Mouse (Mus musculus): Measurements from ENCODE around the gene Schip1. TPM values are rescaled to one million over a fixed set of nuclear protein-coding genes. Genes with fewer than 3 reads are reported as not detected.

Schip1 gene
- polyA plus RNA-seq, 1 experiment, result 5.0 TPM

DNA sequence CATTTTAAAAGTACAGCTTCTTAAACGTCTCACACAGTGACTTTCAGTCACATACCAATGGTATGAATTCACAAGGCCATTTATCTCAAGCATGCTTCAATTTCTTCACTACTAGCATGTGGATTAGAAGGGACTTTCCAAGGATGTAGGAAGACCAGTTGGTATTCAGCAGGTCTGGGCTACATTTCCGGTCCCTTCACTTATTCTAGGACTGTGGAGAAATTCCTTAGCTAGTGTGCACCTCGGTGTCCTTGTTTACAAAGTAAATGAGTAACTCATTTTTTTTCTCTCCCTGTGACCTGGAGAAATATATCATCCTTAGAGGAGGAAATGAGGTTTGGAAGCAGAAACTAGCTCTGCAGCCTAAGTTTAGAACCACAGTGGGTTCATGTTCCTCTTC lies 405.5 kb downstream of the Schip1 start:
- DNase-seq (ENCODE audit: low read depth), result no peak

DNA sequence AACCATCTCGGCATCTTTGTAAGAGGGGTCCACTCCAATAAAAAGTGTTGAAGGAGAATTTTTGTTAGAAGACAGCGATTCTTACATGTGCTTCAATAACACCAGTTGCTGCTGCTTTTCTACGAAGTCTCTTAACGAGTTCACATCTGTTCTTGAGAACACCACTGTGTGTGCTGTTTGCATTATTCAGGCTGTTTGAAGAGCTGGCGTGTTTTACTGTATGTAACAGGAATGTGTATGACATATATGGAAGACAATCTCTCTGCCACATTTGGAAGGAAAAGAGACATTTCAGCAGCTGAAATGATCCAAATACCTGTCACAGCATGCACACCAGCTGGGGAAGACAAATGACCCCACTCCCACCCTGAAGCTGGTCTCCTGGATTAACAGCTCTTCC lies 406.0 kb downstream of the Schip1 start:
- no peak for DNase-seq (ENCODE audit: low read depth)

DNA sequence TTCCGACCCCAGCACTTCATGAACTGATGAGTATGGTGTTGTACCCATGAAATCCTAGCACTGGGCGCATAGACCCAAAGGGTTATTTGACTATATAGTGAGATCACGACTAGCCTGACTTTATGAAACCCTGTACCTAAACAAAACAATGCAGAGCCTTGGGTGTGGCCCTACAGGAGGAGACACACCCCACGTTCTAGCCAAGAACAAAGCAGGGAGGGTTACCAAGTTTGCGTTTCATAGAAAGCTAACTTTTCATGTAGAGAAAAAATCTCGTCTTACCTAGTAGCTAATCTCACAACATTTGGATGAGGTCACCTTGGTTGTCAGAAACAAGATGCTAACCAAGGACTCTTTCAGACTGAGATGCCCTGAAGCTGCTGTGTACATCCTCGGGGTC lies 411.7 kb downstream of the Schip1 start:
- no peak for DNase-seq (ENCODE audit: low read depth)

DNA sequence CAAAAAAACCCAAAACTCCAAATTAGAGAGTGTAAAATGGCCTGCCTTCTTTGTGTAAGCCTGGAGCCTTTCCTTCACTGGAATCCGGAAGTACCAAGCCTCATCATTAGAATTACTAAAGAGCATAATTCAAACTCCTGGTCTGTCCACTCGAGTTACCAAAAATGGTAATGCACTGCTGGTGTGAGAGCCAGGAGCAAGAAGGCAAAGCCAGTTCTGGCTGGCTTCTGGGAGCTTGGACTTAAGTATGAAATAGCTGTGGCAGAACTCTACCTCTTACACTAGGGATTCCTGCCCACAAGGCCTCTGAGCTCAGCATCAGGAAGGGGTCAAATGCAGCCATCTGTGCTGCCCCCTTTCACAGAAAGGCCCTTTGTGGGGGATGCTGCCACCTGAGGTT lies 412.9 kb downstream of the Schip1 start:
- no peak for DNase-seq (ENCODE audit: low read depth)

DNA sequence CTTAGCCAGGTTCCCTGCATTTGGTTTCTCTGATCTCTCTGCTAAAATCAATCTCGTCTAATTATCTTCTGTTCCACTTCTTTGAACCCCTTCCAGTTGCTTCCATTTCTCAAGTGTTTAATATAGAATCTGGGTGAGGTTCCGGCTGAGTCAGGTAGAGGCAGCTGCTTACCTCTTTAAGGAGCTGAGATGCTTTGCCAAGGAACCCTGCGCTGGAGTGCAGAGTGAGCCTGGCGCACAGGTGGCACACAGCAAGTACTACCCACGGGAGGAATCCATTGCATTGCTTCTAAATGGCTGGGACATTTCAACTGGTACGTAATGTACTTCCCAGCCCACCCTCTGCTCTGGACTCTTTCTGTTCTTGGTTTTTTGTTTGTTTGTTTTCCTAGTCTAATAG lies 414.7 kb downstream of the Schip1 start:
- no peak for DNase-seq (ENCODE audit: low read depth)

DNA sequence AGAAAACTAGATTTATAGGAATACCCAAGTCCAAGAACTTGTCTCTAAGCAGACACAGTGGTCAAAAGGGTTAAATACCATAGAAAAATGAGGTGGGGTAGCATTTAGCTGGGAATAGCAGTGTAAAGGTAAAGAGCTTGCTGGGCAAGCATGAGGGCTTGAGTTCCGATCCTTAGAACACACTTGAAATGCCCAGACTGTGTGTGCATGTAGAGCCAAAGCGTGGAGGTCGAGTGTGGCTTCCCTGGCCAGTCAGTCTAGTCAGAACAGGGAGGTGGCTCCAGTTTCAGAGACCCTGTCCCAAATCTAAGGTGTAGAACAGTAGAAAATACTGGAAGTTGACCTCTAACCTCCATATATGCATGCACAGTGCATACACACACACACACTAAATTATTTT lies 418.9 kb downstream of the Schip1 start:
- no peak for DNase-seq (ENCODE audit: low read depth)

DNA sequence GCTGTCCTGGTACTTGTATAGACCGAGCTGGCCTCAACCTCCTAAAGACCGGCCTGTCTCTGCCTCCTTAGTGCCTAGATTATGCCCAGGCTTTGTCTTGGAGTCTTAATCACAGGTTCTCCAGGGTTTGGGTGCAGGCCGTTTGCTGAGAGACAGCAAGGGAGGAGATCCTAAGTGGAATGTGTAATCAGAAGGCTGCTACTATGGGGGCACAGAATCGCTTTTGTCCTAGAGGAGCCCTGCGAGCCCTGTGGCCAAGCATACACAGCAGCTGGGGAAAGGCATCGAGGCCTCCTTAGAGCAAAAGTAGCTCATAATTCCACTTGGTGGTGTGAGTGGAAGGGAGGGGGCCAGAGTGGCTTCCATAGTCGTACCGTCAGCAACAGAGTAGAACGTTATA lies 419.4 kb downstream of the Schip1 start:
- DNase-seq (ENCODE audit: low read depth), result no peak

DNA sequence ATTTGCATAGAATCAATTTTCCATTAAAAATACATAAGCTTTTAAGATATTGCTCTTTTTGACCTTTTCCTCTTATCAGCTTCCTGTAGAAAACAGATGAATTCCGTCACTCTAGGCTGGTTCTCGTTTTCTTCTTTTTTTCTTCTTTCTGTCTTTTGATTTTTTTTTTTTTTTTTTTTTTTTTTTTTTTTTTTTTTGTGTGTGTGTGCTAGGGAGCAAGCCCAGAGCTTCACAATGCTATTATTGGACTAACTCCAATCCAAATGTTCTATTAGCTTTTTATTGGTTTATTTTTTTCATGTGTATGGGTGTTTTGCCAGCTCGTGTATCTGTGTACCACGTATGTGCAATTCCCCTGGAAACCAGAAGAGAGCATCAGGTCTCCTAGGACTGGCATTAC lies 420.0 kb downstream of the Schip1 start:
- DNase-seq (ENCODE audit: low read depth), result no peak

DNA sequence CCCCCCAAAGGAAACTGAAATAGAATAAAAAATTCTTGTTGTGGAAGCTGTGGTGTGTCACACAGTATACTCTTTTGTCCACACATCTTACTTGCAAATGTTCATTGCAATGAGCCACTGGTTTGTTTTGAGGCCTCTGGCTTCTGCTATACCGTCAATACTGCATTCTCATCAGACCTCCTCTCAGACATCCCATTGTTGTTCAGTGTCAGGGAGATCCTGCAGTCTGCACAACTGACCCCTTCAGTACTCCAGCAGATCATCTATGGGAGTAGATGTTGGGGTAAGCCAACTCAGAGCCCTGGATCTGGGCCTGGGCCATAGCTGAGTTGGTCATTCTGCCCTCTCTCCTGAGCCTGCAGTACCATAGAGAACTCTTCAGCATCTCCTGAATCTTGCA lies 423.0 kb downstream of the Schip1 start:
- no peak for DNase-seq (ENCODE audit: low read depth)

DNA sequence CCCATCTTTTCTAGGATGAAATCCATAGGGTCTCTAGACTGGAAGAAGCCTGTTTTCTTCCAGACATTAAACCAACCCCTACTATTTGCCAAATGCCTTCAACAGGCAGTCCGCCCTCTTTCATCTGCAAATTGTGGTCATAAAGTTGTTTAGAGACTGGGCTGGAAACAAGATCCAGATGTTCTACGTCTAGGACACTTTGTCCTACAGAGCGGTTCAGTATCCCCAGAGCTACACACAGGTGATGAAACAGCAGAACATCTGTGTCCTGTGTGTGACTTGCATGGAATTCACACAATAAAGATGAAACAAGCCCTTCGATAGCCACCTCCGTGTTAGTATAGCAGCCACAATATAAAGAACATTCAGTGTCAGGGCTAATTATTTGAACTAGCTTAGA lies 423.7 kb downstream of the Schip1 start:
- no peak for DNase-seq (ENCODE audit: low read depth)

DNA sequence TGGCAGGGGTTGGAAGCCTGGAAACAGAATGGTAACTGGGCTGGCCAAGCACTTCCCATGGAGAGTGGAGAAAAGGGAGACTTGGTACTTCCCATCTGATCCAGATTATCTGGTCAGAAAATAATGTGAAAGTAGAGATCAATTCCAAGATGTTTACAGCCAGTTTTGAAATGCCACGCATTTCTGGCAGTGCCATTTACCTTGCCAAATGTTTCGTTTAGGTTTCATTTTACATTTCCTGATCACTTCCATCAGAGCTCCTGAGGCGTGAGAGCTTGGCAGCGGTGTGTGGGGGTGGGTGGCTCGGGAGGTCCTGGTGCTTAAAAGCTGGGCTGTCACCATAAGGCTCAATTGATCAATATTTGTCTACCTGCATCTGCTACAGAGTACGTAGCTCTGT lies 426.9 kb downstream of the Schip1 start:
- DNase-seq (ENCODE audit: low read depth), result no peak

DNA sequence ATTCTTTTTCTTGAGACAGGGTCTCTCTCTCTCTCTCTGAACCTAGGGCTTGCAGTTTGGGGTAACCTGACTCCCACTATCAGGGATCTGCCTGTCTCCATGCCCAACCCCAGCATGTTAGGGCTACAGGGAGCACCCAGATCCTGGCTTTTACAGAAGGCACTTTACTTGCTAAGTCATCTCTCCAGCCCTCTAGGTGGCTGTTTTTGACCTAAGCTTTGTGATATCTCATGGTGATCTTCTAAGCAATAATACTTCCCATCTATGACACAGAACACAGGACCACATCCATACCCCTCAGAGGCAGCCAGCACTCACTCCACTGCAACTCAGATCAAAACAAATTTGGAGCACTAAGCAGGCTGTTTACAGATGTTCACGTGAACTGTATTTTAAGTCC lies 427.5 kb downstream of the Schip1 start:
- no peak for DNase-seq (ENCODE audit: low read depth)

DNA sequence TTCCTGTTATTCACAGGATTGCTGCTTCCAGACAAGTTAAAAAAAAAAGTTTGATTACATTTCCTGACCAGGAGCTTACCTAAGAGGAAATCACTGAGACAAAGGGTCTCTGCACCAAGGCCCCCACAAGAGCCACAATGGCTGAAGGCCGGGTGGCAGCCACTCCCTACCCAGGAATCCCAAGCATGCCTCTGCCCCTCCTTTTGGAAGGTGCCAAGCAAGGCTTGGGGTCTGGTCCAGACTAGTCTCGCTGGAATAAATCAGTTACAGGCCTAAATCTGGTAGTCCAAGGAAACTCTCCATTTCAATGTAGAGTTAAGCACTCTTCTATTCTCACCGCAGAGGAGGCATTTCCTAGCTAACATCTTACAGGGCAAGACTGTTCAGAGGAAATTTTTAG lies 427.9 kb downstream of the Schip1 start:
- DNase-seq (ENCODE audit: low read depth), result no peak

DNA sequence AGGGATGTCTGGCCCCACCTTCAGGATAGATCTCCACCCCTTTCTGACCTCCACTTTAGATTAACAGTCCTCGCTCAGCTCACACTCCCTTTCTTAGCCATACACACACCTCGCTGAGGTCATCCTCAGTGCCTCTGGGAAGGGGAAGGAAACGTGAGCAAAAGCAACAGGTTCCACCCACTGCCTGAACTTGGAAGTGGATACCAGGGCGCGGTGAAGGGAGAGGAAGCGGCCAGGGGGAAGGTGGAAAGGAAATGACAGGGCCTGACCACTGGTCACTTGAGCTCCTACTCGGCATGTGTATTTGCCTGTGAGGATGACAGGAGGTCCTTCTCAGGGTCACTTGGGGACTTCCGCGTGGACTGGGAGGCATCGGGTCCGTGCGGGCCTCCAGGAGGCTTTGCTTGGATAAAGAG lies 428.6 kb downstream of the Schip1 start:
- DNase-seq (ENCODE audit: low read depth), result no peak

DNA sequence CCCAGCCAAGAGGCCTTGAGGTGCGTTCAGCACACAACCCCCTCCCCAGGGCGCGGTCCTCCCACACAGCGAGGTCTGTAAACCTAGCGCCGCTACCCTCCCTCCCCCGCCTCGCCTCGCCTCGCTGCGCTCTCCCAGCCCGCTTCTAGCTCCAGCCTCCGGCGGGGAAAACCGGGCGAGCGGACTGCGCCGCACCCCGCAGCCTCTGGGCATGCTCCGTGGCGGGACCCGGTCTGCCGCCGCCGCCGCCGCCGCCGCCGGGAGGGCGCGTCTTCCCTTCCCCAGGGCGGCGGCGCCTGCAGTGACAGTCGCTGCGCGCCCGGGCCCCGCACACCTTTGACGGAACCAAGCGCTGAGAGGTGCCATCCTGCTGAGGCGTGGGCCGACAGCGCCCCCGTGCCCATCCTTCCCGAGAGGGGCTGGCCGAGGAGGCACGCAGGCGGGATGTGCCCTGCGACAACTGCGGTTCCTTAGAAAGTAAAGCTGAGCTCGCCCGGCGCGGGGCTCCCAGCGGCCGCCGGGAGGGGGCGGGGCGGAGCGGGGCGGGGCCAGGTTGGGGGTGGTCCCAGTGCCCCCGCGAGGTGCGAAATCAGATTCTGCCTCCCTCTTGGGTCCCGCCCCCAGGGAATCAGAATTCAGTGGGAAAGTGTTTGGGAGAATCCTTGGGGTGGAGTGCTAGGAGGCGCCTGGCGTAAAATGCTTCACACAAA lies 429.1 kb downstream of the Schip1 start:
- no peak for DNase-seq (ENCODE audit: low read depth)

DNA sequence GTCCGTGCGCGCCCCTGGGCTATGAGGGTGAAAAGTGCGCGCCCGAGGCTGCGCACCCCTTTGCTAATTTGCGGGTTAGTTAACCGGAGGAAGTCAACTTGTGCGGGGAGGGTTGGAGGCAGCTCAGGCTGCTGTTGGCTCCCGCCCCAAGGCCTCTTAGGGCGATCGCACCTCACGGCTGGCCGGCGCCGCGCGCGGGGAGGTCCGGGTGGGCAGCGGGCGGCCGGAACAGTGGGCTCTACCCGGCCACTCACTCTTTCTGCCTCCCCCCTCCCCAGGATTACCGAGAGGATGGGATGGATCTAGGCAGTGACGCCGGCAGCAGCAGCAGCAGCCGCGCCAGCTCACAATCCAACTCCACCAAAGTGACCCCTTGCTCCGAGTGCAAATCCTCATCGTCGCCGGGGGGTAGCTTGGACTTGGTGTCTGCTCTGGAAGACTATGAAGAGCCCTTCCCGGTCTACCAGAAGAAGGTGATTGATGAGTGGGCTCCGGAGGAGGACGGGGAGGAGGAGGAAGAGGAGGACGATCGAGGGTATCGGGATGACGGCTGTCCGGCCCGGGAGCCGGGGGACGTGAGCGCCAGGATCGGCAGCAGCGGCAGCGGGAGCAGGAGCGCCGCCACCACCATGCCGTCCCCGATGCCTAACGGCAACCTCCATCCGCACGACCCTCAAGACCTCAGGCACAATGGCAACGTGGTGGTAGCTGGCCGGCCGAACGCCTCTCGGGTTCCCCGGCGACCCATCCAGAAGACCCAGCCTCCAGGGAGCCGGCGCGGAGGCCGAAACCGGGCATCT lies 429.9 kb downstream of the Schip1 start:
- DNase-seq (ENCODE audit: low read depth), result no peak

DNA sequence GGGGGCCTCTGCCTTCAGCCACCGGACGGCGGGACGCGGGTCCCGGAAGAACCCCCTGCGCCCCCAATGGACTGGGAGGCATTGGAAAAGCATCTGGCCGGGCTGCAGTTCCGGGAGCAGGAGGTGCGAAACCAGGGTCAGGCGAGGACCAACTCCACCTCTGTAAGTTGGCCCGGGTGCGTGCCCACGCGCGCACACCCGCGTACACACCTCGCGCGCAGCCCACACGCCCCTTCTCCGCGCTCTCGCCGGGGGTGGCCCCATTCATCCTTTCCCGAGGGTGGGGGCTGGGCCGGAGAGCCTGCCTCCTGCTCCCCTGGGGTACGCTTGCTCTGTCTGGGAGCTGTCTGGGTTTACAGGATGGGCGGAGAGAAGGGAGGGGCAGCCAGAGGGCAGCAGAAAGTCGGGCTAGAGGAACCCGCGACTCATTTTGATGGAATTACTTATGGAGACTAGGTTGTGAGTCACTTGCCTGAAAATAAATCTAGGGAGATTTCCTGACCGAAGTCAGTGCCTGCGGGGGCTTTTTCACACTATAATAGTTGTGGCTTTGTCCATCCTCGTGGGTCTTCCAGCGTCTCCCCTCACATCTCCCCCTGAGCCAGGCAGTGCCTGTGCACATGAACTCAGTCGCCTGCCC lies 430.6 kb downstream of the Schip1 start:
- DNase-seq (ENCODE audit: low read depth), result no peak

DNA sequence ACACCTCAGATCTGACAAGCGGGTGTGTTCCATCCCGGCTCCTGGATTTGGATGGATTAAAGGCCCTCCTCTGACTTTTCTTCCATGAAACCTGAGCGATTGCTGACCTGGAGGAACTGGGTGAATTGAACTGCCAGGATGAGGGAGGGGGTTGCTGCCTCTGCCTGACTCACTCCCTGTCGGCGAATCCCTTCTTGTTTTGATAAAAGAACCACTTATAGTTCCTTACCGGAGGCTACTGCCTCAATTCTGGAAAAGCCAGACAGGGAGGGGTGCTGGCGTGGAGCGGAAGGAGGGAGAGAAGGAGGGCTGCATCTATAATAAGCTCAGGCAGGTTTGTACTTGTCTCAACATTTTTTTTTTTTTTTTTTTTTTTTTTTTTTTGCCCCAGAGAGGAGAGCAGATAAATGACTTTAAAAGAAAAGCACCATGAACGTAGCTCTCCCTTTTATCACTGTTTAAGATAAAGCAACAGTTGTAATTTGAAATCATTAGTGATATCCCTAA lies 431.2 kb downstream of the Schip1 start:
- DNase-seq (ENCODE audit: low read depth), result no peak

DNA sequence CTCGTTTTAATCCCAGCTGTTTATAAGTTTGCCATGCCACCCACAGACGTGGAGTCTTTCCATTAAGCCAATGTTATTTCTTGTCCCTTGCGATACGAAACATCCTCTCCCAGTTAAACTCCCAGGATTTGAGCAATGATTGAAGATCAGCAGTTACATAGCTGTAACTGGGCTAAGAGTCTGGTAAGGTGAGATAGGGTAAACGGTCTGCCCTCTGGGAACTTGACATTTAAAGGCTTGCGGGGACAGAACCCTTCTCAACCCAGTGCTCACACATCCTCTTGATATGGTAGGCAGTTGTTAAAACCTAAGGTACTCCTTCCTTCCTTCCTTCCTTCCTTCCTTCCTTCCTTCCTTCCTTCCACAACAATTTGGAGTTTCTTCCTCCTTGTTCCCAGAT lies 431.9 kb downstream of the Schip1 start:
- no peak for DNase-seq (ENCODE audit: low read depth)

DNA sequence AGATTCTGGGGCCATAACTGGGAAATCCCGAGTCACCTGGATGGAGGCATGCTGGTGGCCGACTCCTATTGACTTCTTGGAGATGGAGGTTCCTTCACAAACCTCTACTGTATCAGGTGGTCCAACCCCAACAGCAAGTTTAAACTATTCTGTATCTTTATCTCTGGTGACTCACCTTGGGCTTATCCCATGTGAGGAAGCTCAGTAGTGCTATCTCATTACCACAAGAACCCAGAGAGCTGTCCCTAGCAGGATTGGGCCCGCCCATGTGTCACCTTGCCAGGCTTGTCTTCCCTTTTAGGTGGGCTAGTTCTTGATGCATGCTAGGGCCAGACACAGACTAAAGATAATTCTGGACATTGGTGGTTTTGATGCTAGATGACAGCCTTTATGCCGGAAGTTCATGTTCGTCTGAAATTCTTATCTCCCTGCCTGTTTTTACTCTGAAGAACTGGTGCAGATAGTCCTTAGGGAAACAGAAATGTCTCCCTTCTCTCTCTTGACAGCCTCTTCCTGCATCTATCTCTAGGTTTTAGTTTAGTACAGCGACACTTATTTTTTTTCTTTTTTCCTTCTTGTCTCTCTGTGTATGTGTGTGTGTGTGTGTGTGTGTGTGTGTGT lies 435.0 kb downstream of the Schip1 start:
- no peak for DNase-seq (ENCODE audit: low read depth)

DNA sequence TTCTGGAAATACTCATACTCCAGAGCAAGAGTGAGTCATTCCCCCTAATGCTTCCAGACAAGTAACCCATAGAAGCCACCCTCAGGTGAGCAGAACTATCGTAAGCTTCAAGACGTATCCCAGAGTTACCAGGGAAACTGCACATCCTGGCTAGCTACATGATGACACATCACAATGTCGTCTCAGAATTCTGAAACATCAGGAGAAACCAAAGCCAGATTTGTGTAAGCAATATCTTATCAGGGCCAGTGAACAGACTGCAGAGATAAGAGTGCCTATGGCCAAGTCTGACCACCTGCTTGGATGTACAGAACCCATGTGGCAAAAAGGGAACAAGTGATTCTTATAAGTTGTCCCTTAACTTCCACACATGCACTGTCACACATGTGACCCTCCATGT lies 440.2 kb downstream of the Schip1 start:
- no peak for DNase-seq (ENCODE audit: low read depth)

DNA sequence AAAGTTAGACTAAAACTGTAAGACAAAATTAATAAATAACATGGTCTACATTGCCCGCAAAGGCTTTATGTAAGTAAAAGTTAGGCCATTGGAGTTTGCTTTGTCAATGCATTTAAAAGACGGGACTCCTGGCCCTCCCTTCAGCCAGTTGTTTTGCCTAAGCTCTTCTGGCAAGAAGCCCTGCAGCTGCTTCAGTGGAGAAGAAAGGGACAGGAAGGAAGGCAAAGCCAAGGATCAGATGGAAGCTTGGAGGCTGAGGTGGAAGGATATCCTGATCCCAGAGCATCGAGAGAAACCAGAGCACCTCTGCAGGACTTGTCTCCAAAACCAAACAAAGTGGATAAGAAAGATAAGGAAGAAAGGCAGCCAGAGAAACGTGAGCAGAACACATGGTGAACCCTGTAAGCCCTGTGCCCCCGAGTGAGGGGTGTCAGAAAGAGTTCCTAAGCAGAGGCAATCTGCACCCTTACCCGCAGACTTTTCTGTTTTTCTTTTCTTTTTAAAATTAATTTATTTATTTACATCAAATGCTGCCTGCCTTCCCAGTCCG lies 442.2 kb downstream of the Schip1 start:
- no peak for DNase-seq (ENCODE audit: low read depth)

Data from gonadal fat pad, adult 2 months (tissue).